Mouse (Mus musculus) liver, adult 2 months (tissue): ENCODE measurements around the gene Pgap2. TPM values are rescaled to one million over a fixed set of nuclear protein-coding genes. Genes with fewer than 3 reads are reported as not detected.

Experiments
- DNase-seq: peaks from one replicate; pipeline ENCODE4 v3.0.0-alpha.2; 2011; ENCODE audit warnings: low read depth, low spot score; ENCODE audit errors: extremely low read depth
- H3K27ac ChIP-seq: fragments of 200-500 bp; replicated peaks from 2 replicates; pipeline ENCODE4 v1.5.1; 2012; ENCODE audit warnings: low read depth, mild to moderate bottlenecking, control low read depth, inconsistent platforms, low read length; ENCODE audit not compliant: insufficient read depth
- H3K27me3 ChIP-seq: fragments of 200-500 bp; 2 replicates; pipeline ENCODE4 v1.6.1; 2012; ENCODE audit warnings: mild to moderate bottlenecking, moderate library complexity, low read length, inconsistent platforms; ENCODE audit not compliant: control insufficient read depth, insufficient read depth
- H3K36me3 ChIP-seq: fragments of 200-500 bp; 2 replicates; pipeline ENCODE4 v1.6.1; 2012; ENCODE audit warnings: low read length, inconsistent platforms; ENCODE audit not compliant: control insufficient read depth, insufficient read depth
- H3K4me1 ChIP-seq: fragments of 200-500 bp; 2 replicates; pipeline ENCODE4 v1.6.1; 2011; ENCODE audit warnings: low read length; ENCODE audit not compliant: control insufficient read depth, insufficient read depth
- H3K4me3 ChIP-seq: fragments of 200-500 bp; 2 replicates; pipeline ENCODE4 v1.5.1; 2011; ENCODE audit warnings: low read depth, mild to moderate bottlenecking, control low read depth, low read length, moderate library complexity; ENCODE audit not compliant: insufficient read depth
- H3K79me2 ChIP-seq: fragments of 200-500 bp; 2 replicates; pipeline ENCODE4 v1.6.1; 2012; ENCODE audit warnings: inconsistent platforms, mild to moderate bottlenecking, low read length, moderate library complexity; ENCODE audit not compliant: control insufficient read depth, insufficient read depth
- H3K9ac ChIP-seq: fragments of 200-500 bp; 2 replicates; pipeline ENCODE4 v1.6.1; 2012; ENCODE audit warnings: low read depth, mild to moderate bottlenecking, control low read depth, inconsistent platforms, low read length
- CTCF ChIP-seq: fragments of 200-500 bp; IDR thresholded peaks from 2 replicates; pipeline ENCODE4 v1.5.1; 2011; ENCODE audit warnings: low read depth, low read length, control low read depth
- POLR2A ChIP-seq: fragments of 200-500 bp; IDR thresholded peaks from 2 replicates; pipeline ENCODE4 v1.6.1; 2011; ENCODE audit warnings: low read length, control low read depth; ENCODE audit not compliant: insufficient read depth; ENCODE audit errors: extremely low read depth
- WGBS: fragments of 180-500 bp; shearing (Covaris S2); methylation state at CpG from one replicate; pipeline ENCODE4 v1.1.7; 2018; 5-methylcytosine and 5-hydroxymethylcytosine counted together
- polyA plus RNA-seq: library from polyadenylated mRNA; depleted of rRNA; stranded (reverse); fragments of >200 nt; gene quantifications from 2 replicates; pipeline ENCODE4 v1.2.3, GENCODE M21; 2012
- total RNA-seq: library from RNA; depleted of rRNA; stranded (reverse); fragments of >200 nt; gene quantifications from 2 replicates; pipeline ENCODE4 v1.2.3, GENCODE M21; 2014

Gene Pgap2
- total and polyA plus RNA-seq, 2 experiments: 27.8 to 89.6 TPM

- H3K4me1 ChIP-seq: peaks cover 24% of the 10 kb centered on the region
- H3K27me3 ChIP-seq: no peaks in the 10 kb centered on the region
- no peaks in the 10 kb centered on the region for H3K36me3 ChIP-seq
- no peak for DNase-seq
- H3K9ac ChIP-seq: no peak overlapping the region
- no peak for TF ChIP-seq CTCF
- no peak for TF ChIP-seq POLR2A
- H3K79me2 ChIP-seq: peaks cover 40% of the 10 kb centered on the region
- H3K27ac ChIP-seq: no peak overlapping the region
- no peak overlapping the region for H3K4me3 ChIP-seq
These were observed 8.8 kb upstream of the Pgap2 start for GRCm38 (mm10) chr7:102200996-102201785.

DNA sequence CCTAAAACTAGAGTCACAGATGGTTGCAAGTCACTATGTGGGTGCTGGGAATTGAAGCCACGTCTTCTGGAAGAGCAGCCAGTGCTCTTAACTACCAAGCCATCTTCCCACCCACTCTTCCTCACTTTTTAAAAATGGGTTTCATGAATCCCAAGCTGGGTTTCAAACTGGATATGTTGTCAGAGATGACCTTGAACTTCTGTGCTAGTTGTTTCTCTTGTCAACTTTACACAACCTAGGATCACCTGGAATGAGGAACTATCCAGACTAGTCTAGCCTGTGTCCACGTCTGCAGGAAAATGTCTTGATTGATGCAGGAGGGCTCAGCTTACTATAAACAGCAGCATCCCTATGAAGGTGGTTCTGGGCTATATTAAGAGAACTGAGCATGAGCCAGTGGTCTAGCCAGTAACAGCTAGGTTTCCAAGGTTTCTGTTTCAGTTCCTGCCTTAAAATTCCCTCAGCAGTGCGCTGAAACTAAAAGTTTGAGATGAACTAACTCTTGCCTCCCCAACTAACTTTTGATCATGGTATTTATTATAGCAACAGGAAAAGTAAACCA lies 5.6 kb upstream of the Pgap2 start:
- Histone ChIP-seq H3K4me1 (peaks cover 29% of the 10 kb centered on the region), H3K4me3 (no peak overlapping the region), H3K36me3 (no peaks in the 10 kb centered on the region), H3K79me2 (peaks cover 43% of the 10 kb centered on the region), H3K27ac (peak overlapping the region; percentile 3), H3K27me3 (no peaks in the 10 kb centered on the region), H3K9ac (no peak overlapping the region)
- no peak for TF ChIP-seq POLR2A
- TF ChIP-seq CTCF: no peak
- peak; percentile 57 for DNase-seq
- 39% methylated on average over 3 of the region's 3 CpGs for WGBS

DNA sequence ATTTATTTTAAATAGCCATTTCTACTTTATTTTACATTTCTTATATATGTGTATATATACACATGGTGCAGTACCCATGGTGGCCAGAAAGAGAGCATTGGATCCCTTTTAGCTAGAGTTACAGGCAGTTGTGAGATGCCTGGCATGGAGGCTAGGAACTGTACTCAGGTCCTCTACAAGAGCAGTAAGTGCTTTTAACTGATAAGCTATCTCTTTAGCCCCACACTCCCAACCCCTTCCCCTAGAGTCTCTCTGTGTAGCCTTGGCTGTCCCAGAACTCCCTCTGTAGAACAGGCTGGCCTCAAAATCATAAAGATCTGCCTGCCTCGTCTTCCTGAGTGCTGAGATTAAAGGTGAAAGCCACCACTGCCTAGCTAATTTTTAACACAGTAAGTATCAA lies 4.4 kb upstream of the Pgap2 start:
- Histone ChIP-seq H3K79me2 (peaks cover 42% of the 10 kb centered on the region), H3K36me3 (no peaks in the 10 kb centered on the region), H3K4me3 (no peak overlapping the region), H3K4me1 (peaks cover 25% of the 10 kb centered on the region), H3K27me3 (no peaks in the 10 kb centered on the region), H3K27ac (peak overlapping the region; percentile 65), H3K9ac (no peak overlapping the region)
- no peak for TF ChIP-seq POLR2A
- TF ChIP-seq CTCF: no peak
- 6% methylated on average over 1 of the region's 1 CpGs for WGBS
- no peak for DNase-seq

GRCm38 (mm10) chr7:102208806-102209363 lies 1.1 kb upstream of the Pgap2 start:
- peaks cover 24% of the 10 kb centered on the region for H3K79me2 ChIP-seq
- WGBS: 26% methylated on average over 4 of the region's 4 CpGs
- peak overlapping the region; percentile 99; the same call in 1 of the 2 replicates for H3K4me3 ChIP-seq
- H3K36me3 ChIP-seq: no peaks in the 10 kb centered on the region
- H3K27me3 ChIP-seq: no peaks in the 10 kb centered on the region
- DNase-seq: no peak
- no peak for TF ChIP-seq POLR2A
- TF ChIP-seq CTCF: no peak
- H3K4me1 ChIP-seq: peaks cover 23% of the 10 kb centered on the region
- peak overlapping the region; percentile 30; the same call in 1 of the 2 replicates for H3K9ac ChIP-seq
- no peak overlapping the region for H3K27ac ChIP-seq

- TF ChIP-seq POLR2A (no peak), CTCF (no peak)
- H3K4me3 ChIP-seq: peak overlapping the region; percentile 99
- peaks cover 11% of the 10 kb centered on the region for H3K4me1 ChIP-seq
- DNase-seq: no peak
- 42% methylated on average over 3 of the region's 3 CpGs for WGBS
- H3K27ac ChIP-seq: peak overlapping the region; percentile 76
- no peaks in the 10 kb centered on the region for H3K36me3 ChIP-seq
- H3K9ac ChIP-seq: peak overlapping the region; percentile 30
- peaks cover 15% of the 10 kb centered on the region for H3K79me2 ChIP-seq
- no peaks in the 10 kb centered on the region for H3K27me3 ChIP-seq
These were observed 1.1 kb downstream of the Pgap2 start for GRCm38 (mm10) chr7:102211071-102211470.
